Mouse (Mus musculus): Measurements from ENCODE around the gene Hnf1a. TPM values are rescaled to one million over a fixed set of nuclear protein-coding genes. Genes with fewer than 3 reads are reported as not detected.
"Not testable (repeated sequence)": the region's sequence is repeated elsewhere in the genome, so short reads cannot be mapped to it uniquely, and the experiment has no call there.

Gene Hnf1a
- polyA plus RNA-seq, 1 experiment = 0.14 TPM

DNA sequence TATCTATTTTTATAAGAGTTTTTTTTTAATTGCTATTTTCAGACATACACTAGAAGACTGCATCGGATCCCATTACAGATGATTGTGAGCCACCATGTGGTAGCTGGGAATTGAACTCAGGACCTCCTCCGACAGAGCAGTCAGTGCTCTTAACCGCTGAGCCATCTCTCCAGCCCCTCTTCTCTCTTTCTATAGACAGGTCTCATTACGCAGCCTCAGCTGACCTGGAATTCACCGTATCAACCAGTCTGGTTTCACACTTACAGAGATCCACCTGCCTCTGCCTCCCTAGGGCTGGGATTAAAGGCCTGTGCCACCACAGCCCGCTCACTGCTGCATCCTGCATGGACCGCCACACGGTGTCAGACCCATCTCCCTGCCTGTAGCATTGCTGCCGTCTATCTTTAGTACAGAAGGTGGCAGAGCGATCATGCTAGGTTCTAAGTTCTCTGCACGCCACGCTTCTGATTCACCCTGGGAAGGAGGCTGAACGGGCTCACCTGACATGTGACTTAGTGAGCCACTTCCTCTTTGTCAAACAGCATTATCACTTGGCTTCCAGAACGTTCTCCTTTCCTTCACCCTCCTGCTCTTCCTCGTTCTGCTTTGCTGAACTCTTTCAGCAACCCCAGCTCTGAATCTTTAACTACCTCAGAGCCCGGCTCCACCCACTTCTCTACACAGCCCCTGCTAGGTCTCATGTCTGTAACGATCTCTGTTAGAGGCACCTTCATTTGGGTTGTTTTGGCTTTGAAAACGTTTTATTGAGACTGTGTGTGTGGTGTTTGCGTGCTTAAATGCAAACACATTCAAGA is 49.1 kb downstream of the Hnf1a start:
- no peaks in the 10 kb centered on the region for H3K27me3 ChIP-seq (ENCODE audit: control insufficient read depth)
- TF ChIP-seq GATA1 (IDR thresholded peaks at IDR 0.05; ENCODE audit: low read length) = no peak
- no peaks in the 10 kb centered on the region for H3K36me3 ChIP-seq (ENCODE audit: control insufficient read depth)
- peaks cover 2% of the 10 kb centered on the region; the same call in 1 of the 2 replicates for H3K9me3 ChIP-seq (ENCODE audit: control insufficient read depth, low read length)
- H3K4me3 ChIP-seq (replicated peaks) = no peak overlapping the region
- peaks cover 9% of the 10 kb centered on the region for H3K4me1 ChIP-seq (ENCODE audit: control insufficient read depth)

DNA sequence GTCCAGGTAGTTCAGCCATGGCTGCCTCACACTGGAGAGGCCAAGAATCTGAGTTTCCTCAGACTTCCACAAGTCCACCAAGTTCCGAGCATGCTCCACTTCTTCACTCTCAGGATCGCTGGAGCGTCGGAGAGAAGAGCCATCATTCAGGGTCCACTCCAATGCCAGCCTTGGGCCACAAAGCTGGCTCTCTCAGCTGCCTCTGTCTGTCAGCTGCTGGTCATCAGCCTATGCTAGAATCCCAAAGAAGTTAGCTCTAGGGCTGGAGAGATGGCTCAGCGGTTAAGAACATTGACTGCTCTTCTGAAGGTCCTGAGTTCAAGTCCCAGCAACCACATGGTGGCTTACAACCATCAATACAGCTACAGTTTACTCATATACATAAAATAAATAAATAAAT is 53.5 kb downstream of the Hnf1a start:
- not testable (repeated sequence) for H3K4me1 ChIP-seq (ENCODE audit: control insufficient read depth); H3K4me3 ChIP-seq (replicated peaks); H3K9me3 ChIP-seq (ENCODE audit: control insufficient read depth, low read length); H3K27me3 ChIP-seq (ENCODE audit: control insufficient read depth); H3K36me3 ChIP-seq (ENCODE audit: control insufficient read depth)

DNA sequence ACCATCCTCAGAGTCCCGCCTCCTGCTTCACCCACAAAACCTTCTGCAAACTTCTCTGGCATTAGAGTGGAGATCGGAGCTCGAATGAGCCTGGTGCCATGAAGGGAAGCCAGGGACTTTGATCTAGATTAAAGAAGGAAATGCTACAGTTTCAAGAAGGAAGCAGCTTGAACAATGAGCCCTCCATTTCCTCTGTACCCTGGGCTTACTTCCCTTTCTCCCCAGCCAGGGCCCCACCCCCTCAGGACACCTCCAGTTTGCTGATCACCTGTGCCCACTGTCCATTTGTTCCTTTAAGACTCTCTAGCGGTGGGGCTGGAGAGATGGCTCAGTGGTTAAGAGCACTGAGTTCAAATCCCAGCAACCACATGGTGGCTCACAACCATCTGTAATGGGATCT is 54.1 kb downstream of the Hnf1a start:
- peaks cover 4% of the 10 kb centered on the region for H3K4me1 ChIP-seq (ENCODE audit: control insufficient read depth)
- no peaks in the 10 kb centered on the region for H3K9me3 ChIP-seq (ENCODE audit: control insufficient read depth, low read length)
- H3K36me3 ChIP-seq (ENCODE audit: control insufficient read depth) = no peaks in the 10 kb centered on the region
- H3K4me3 ChIP-seq (replicated peaks) = no peak overlapping the region
- TF ChIP-seq TAL1 (IDR thresholded peaks at IDR 0.05; ENCODE audit: low read length) (no peak), GATA1 (IDR thresholded peaks at IDR 0.05; ENCODE audit: low read length) (no peak)
- no peaks in the 10 kb centered on the region for H3K27me3 ChIP-seq (ENCODE audit: control insufficient read depth)

DNA sequence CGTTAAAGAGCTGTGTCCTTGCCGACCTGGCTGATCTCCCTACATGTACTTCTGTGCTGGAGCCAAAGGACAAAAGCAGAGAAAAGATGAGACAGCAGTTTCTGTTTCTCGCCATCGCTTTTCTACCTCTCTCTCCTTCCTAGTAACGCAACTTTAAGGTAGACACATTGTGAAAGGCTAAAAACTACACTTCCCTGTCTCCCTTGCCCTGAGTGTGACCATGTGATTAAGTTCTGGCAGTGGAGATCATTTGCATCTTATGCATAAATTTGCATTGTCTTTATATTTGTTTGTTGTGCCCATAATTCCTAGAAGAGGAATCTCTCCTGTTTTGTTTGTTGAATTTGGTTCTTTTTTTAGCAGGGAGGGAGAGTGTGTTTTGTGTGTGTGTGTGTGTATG is 55.0 kb downstream of the Hnf1a start:
- Histone ChIP-seq H3K4me3 (replicated peaks) (no peak overlapping the region), H3K27me3 (ENCODE audit: control insufficient read depth) (no peaks in the 10 kb centered on the region), H3K36me3 (ENCODE audit: control insufficient read depth) (no peaks in the 10 kb centered on the region), H3K9me3 (ENCODE audit: control insufficient read depth, low read length) (no peaks in the 10 kb centered on the region), H3K4me1 (ENCODE audit: control insufficient read depth) (0 out of 2 replicates have a peak, but pooled peaks cover 1% of the 10 kb centered on the region)
- no peak for TF ChIP-seq TAL1 (IDR thresholded peaks at IDR 0.05; ENCODE audit: low read length)
- TF ChIP-seq GATA1 (IDR thresholded peaks at IDR 0.05; ENCODE audit: low read length) = no peak

DNA sequence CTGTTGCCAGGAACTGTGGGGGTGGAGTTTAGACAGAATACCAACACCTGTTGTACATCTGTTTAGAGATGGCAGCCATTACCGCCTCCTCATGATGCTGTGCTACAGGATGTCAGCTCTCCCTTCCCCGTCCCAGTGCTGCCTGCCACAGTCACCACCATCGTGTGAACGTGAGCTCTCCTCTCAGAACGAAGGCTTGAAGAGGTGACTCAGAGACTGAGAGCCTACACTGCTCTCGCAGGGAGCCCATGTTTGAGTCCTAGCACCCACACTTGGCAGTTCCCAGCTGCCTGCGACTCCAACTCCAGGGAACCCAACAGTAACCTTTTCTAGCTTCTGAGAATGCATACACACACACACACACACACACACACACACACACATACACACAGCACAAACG is 56.0 kb downstream of the Hnf1a start:
- H3K36me3 ChIP-seq (ENCODE audit: control insufficient read depth) = no peaks in the 10 kb centered on the region
- no peaks in the 10 kb centered on the region for H3K9me3 ChIP-seq (ENCODE audit: control insufficient read depth, low read length)
- TF ChIP-seq TAL1 (IDR thresholded peaks at IDR 0.05; ENCODE audit: low read length) = no peak
- TF ChIP-seq GATA1 (IDR thresholded peaks at IDR 0.05; ENCODE audit: low read length) = no peak
- 0 out of 2 replicates have a peak, but pooled peaks cover 1% of the 10 kb centered on the region for H3K4me1 ChIP-seq (ENCODE audit: control insufficient read depth)
- no peaks in the 10 kb centered on the region for H3K27me3 ChIP-seq (ENCODE audit: control insufficient read depth)
- no peak overlapping the region for H3K4me3 ChIP-seq (replicated peaks)

- H3K4me3 ChIP-seq (replicated peaks) = no peak overlapping the region
- H3K9me3 ChIP-seq (ENCODE audit: control insufficient read depth, low read length) = no peaks in the 10 kb centered on the region
- no peaks in the 10 kb centered on the region for H3K4me1 ChIP-seq (ENCODE audit: control insufficient read depth)
- H3K27me3 ChIP-seq (ENCODE audit: control insufficient read depth) = no peaks in the 10 kb centered on the region
- no peaks in the 10 kb centered on the region for H3K36me3 ChIP-seq (ENCODE audit: control insufficient read depth)
- TF ChIP-seq TAL1 (IDR thresholded peaks at IDR 0.05; ENCODE audit: low read length) = no peak
- TF ChIP-seq GATA1 (IDR thresholded peaks at IDR 0.05; ENCODE audit: low read length) = no peak
These were observed 57.2 kb downstream of the Hnf1a start for GRCm38 (mm10) chr5:114913686-114914085.

DNA sequence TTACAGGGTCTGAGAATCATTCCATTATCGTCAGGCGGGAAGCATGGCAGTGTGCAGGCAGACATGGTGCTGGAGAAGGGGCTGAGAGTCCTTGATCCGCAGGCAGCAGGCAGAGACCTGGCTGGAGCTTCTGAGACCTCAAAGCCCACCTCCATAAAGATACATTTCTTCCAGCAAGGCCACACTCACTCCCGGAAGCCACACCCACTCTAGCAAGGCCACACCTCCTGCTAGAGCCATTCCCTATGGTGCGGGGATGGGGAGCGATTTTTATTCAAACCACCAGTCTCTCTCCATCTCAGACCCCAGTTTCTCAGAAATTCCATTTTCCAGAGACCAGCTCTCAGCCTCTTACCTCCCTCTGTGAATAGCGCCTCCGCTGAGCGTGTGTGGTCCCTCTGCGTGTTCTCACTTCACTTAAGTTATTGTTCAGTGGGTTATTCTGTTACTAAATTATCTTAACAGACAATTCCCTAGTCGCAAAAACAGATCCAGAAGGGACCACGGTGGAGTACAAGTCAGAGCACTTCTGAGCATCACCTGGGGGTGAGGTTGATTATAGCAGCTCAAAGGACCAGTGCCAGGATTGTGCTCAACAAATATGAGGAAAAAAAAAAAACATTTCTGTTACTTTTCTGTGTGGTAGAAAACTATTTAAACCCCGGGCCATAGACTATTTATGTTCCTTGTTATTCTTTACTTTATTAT is 62.1 kb downstream of the Hnf1a start:
- no peaks in the 10 kb centered on the region for H3K9me3 ChIP-seq (ENCODE audit: control insufficient read depth, low read length)
- H3K27me3 ChIP-seq (ENCODE audit: control insufficient read depth) = no peaks in the 10 kb centered on the region
- TF ChIP-seq TAL1 (IDR thresholded peaks at IDR 0.05; ENCODE audit: low read length) = no peak
- no peak for TF ChIP-seq GATA1 (IDR thresholded peaks at IDR 0.05; ENCODE audit: low read length)
- H3K4me3 ChIP-seq (replicated peaks) = no peak overlapping the region
- no peaks in the 10 kb centered on the region for H3K4me1 ChIP-seq (ENCODE audit: control insufficient read depth)
- H3K36me3 ChIP-seq (ENCODE audit: control insufficient read depth) = no peaks in the 10 kb centered on the region

DNA sequence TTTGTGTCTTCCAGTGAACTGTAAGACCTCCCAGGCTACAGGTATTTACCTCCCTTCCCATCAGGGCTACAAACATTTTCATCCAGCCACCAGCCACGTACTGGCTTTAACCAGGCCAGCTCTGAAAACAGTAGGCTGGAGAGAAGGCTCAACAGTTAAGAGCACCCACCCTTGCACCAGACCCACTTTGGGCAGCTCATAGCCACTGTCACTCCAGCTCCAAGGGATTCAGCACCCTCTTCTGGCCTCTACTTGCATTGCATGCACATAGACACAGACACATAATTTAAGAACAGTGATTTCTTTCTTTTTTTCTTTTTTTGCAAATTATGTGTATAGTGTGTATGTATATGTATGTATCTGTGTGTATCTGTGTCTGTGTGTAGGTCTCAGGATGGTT is 68.5 kb downstream of the Hnf1a start:
- Histone ChIP-seq H3K9me3 (ENCODE audit: control insufficient read depth, low read length) (no peaks in the 10 kb centered on the region), H3K4me3 (replicated peaks) (no peak overlapping the region)
- no peak for TF ChIP-seq TAL1 (IDR thresholded peaks at IDR 0.05; ENCODE audit: low read length)
- TF ChIP-seq GATA1 (IDR thresholded peaks at IDR 0.05; ENCODE audit: low read length) = no peak

More for the DNA sequence above, 68.5 kb downstream of the Hnf1a start:
- no peaks in the 10 kb centered on the region for H3K36me3 ChIP-seq (ENCODE audit: control insufficient read depth)
- H3K27me3 ChIP-seq (ENCODE audit: control insufficient read depth) = peaks cover 13% of the 10 kb centered on the region
- H3K4me1 ChIP-seq (ENCODE audit: control insufficient read depth) = no peaks in the 10 kb centered on the region

Other genes starting within 250 kb of the Hnf1a start
- gene Ankrd13a, start 196.4 kb downstream of the Hnf1a start, polyA plus RNA-seq (2012) = 15.2 TPM in 2 replicates
- 7.0 and 8.0 TPM in 2 replicates for gene Git2, start 195.6 kb downstream of the Hnf1a start, polyA plus RNA-seq (2012)
- 4.4 and 5.8 TPM in 2 replicates for gene 1500011B03Rik, start 147.6 kb downstream of the Hnf1a start, polyA plus RNA-seq (2012)
- gene 4930519G04Rik, start 117.4 kb downstream of the Hnf1a start, polyA plus RNA-seq (2012) = 0.02 TPM in 1 of 2 replicates, not detected in the other
- gene Gm9936, start 112.4 kb downstream of the Hnf1a start, polyA plus RNA-seq (2012) = not detected in 2 replicates
- gene Oasl2, start 74.2 kb downstream of the Hnf1a start, polyA plus RNA-seq (2012) = 0.02 and 0.09 TPM in 2 replicates
- gene Oasl1, start 47.9 kb downstream of the Hnf1a start, polyA plus RNA-seq (2012) = not detected in 2 replicates
- 2.4 and 3.3 TPM in 2 replicates for gene 2210016L21Rik, start 28.9 kb downstream of the Hnf1a start, polyA plus RNA-seq (2012)
- gene Sppl3, start 40.0 kb upstream of the Hnf1a start, polyA plus RNA-seq (2012) = 4.4 and 4.6 TPM in 2 replicates
- gene Gm10401, start 127.2 kb upstream of the Hnf1a start, polyA plus RNA-seq (2012) = not detected in 2 replicates
- 0.71 and 0.84 TPM in 2 replicates for gene Acads, start 148.3 kb upstream of the Hnf1a start, polyA plus RNA-seq (2012)
- 1.3 and 1.6 TPM in 2 replicates for gene Unc119b, start 163.9 kb upstream of the Hnf1a start, polyA plus RNA-seq (2012)
- gene Mlec, start 187.1 kb upstream of the Hnf1a start, polyA plus RNA-seq (2012) = 0.53 and 0.69 TPM in 2 replicates
- not detected in 2 replicates for gene Cabp1, start 223.3 kb upstream of the Hnf1a start, polyA plus RNA-seq (2012)

Data from erythroblast, embryonic 14.5 days (primary cell).